Mouse (Mus musculus) thymus, adult 2 months (tissue): ENCODE results near the gene Spdef. TPM values are rescaled to one million over a fixed set of nuclear protein-coding genes. Genes with fewer than 3 reads are reported as not detected.

Experiments
- DNase-seq: peaks from one replicate; pipeline ENCODE4 v3.0.0; 2021
- H3K27ac ChIP-seq: fragments of 200-500 bp; 2 replicates; pipeline ENCODE4 v1.5.1; 2012; ENCODE audit warnings: low read length, control low read depth; ENCODE audit not compliant: control insufficient read depth, insufficient read depth
- H3K27me3 ChIP-seq: fragments of 200-500 bp; 2 replicates; pipeline ENCODE4 v1.6.1; 2012; ENCODE audit warnings: mild to moderate bottlenecking, low read length, moderate library complexity, mixed read lengths; ENCODE audit not compliant: control insufficient read depth, insufficient read depth
- H3K36me3 ChIP-seq: fragments of 200-500 bp; 2 replicates; pipeline ENCODE4 v1.6.1; 2012; ENCODE audit warnings: mild to moderate bottlenecking, low read length, moderate library complexity; ENCODE audit not compliant: control insufficient read depth, insufficient read depth
- H3K4me1 ChIP-seq: fragments of 200-500 bp; replicated peaks from 2 replicates; pipeline ENCODE4 v1.6.1; 2012; ENCODE audit warnings: low read length; ENCODE audit not compliant: control insufficient read depth, insufficient read depth
- H3K4me3 ChIP-seq: fragments of 200-500 bp; 2 replicates; pipeline ENCODE4 v1.5.1; 2012; ENCODE audit warnings: mild to moderate bottlenecking, low read length, control low read depth, moderate library complexity; ENCODE audit not compliant: control insufficient read depth, insufficient read depth
- CTCF ChIP-seq: fragments of 200-500 bp; IDR thresholded peaks from 2 replicates; pipeline ENCODE4 v1.5.1; 2012; ENCODE audit warnings: mild to moderate bottlenecking, control low read depth, low read length, moderate library complexity, borderline replicate concordance; ENCODE audit not compliant: control insufficient read depth, poor library complexity, insufficient read depth; ENCODE audit errors: extremely low read depth
- POLR2A ChIP-seq: fragments of 200-500 bp; IDR thresholded peaks from 2 replicates; pipeline ENCODE4 v1.6.1; 2012; ENCODE audit warnings: mild to moderate bottlenecking, low read length, control low read depth, moderate library complexity; ENCODE audit not compliant: control insufficient read depth, poor library complexity, insufficient read depth; ENCODE audit errors: extremely low read depth
- WGBS: fragments of 180-500 bp; shearing (Covaris S2); methylation state at CpG from one replicate; pipeline ENCODE4 v1.1.7; 2018; 5-methylcytosine and 5-hydroxymethylcytosine counted together
- polyA plus RNA-seq: library from polyadenylated mRNA; depleted of rRNA; stranded (reverse); fragments of >200 nt; gene quantifications from 2 replicates; pipeline ENCODE4 v1.2.3, GENCODE M21; 2012

The Spdef gene
- polyA plus RNA-seq, 1 experiment = 0.58 TPM

DNA sequence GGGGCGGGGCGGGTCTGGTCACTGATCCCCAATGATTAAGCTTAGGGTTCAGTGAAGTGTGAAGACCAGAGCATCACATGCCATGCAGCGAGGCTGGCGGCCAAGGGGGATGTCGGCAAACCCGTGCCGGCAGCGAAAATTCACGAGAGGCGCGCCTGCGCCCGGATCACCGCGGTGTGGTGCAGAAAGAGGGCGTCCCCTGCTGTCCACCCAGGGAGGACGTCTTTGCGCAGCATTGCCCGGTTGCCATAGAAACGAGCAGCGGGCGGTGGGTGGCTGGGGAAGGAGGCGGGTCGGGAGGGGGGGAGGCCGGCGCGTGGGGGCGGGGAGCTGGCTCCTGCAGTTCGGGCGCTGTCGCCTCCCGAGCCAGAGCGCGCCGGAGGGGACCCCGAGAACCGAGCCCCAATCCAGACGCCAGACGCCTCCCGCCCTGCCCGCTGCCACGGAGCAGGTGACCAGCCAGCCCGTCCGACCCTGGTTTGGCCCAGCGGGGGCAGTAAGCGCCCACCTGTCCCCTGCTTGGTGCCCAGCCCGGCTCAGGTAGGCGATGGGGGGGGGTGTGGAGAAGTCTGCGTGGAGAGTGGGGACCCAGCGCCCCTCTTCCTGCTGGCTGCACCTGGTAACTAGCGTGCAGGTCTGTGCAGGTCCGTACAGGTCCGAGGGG is 43.7 kb downstream of the Spdef start:
- no peak overlapping the region for H3K4me3 ChIP-seq
- no peak overlapping the region for H3K27ac ChIP-seq
- no peaks in the 10 kb centered on the region for H3K36me3 ChIP-seq
- TF ChIP-seq CTCF (no peak), POLR2A (no peak)
- peaks cover 6% of the 10 kb centered on the region; the same call in 1 of the 2 replicates for H3K4me1 ChIP-seq
- peaks cover 10% of the 10 kb centered on the region; the same call in 1 of the 2 replicates for H3K27me3 ChIP-seq
- DNase-seq = peak; percentile 27
- 2% methylated on average over 40 of the region's 53 CpGs for WGBS

DNA sequence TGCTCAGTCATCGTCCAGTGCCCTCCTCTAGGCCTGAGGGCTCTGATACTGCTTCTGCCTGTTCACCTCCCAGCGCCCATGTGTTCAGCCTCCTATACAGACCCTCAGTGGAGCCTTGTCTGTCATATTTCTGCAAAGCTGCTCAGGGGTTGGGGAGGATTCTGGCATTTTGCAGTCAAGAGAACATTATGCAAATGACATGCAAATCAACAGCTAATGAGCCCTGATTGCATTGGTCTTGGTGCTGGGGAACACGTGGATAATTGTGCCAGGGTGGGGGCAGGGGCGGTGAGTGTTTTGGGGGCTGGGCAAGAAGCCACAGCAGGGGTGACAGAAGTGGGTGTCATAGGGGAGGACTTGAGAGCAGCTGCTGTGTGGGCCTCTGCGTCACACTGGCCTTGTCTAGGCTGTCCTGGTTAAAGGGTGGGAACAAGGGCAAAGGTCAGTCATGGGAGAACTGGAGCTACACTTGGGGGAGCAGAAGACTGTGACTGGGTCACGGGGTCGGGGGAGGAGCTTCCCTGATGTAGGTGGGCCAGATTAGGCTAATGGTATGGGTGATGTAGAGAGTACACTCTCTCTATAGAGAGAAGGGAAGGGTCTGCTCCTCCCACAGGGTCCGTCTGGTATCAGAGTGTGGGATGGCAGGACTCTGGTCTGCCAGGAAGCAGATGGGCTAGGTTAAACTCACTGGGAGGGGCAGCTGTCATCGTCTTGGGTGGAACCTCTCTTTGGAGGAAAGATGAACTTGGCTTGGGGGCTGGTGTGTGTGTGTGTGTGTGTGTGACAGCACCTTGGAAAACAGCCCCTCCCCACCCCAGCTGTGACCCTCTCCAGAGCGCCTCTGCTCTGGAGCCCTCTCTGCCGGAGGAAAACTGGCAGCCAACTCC is 49.6 kb downstream of the Spdef start:
- Histone ChIP-seq H3K4me3 (no peak overlapping the region), H3K4me1 (no peaks in the 10 kb centered on the region), H3K27me3 (no peaks in the 10 kb centered on the region; the same call in 1 of the 2 replicates), H3K36me3 (no peaks in the 10 kb centered on the region), H3K27ac (no peak overlapping the region)
- TF ChIP-seq POLR2A = no peak
- no peak for TF ChIP-seq CTCF
- WGBS = 76% methylated on average over 11 of the region's 11 CpGs
- no peak for DNase-seq

DNA sequence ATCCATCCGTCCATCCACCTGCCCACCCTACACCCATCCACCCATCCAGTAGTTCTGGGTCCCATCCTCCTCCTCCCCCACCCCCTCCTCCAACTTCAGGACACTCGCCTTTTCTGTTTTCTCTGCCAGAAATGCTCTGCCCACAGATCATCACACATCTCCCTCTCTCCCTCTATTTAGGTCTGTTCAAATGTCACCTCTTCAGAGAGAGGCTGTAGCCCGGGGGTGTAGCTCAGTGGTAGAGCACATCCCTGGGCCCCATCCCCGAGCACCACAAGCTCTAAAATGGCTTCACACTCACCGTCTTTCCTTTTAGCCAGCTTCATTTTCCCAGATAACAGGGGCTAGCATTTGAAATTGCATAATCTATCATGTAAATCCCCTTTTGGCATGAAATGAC is 51.0 kb downstream of the Spdef start:
- TF ChIP-seq POLR2A (no peak), CTCF (no peak)
- DNase-seq = no peak
- Histone ChIP-seq H3K4me1 (no peaks in the 10 kb centered on the region), H3K27me3 (no peaks in the 10 kb centered on the region), H3K36me3 (no peaks in the 10 kb centered on the region), H3K27ac (no peak overlapping the region), H3K4me3 (no peak overlapping the region)
- 93% methylated on average over 5 of the region's 5 CpGs for WGBS

DNA sequence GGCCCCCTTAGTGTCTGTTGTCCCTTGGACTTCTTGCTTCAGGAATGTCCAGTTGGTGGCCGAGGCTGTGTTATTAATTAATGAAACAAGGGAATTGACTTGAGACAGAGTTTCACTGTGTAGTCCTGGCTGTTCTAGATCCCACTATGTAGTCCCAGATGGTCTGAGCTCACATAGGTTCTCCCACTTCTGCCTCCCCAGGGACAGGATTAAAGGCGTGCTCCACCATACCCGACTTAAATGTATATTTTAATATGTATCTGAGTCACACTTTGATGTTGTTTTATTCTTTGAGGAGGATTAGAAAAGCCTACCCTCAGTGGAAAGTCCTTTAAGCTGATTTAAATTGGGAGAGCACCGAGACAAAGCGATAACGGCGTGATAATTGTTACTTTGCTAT is 52.5 kb downstream of the Spdef start:
- Histone ChIP-seq H3K27me3 (no peaks in the 10 kb centered on the region), H3K27ac (no peak overlapping the region), H3K4me3 (no peak overlapping the region), H3K36me3 (no peaks in the 10 kb centered on the region), H3K4me1 (no peaks in the 10 kb centered on the region)
- TF ChIP-seq POLR2A (no peak), CTCF (no peak)
- 93% methylated on average over 7 of the region's 7 CpGs for WGBS
- no peak for DNase-seq

DNA sequence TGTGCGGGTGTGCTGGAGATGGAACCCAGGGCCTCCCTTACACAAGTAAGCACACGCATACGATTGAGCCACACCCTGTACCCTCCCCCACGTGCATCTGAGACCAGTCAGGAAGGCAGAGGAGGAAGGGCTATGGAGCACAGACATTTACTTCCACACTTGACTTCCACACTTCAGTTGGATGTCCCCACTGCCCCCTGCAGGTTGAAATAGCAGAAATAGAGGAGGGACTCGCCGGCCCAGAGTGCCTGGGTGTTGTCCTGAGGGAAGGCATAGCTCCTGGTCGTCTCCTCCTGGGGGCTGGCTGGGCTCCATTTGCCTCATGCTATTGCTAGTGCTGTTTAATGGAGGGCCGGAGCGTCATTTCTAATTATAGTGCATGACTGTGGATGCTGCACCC is 53.3 kb downstream of the Spdef start:
- no peak for DNase-seq
- 65% methylated on average over 9 of the region's 9 CpGs for WGBS

DNA sequence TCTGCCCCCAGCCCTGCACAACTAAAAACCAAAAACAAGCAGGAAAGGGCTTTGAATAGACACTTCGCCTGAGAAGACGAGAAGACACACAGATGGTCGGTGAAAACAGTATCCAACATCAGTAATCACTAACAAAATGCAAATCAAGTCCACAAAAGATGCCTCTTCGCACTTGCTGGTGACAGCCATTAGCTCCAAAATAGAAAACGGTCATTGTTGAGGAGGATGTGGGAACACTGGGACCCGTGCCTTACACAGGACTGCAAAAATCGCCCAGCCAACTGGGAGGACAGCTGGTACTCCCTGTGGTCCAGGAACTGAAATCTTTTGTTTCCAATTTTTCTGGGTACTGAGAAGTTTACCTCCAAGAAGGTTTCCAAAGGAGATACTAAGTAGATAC is 54.8 kb downstream of the Spdef start:
- no peaks in the 10 kb centered on the region for H3K27me3 ChIP-seq
- no peak for DNase-seq
- no peak for TF ChIP-seq CTCF
- TF ChIP-seq POLR2A = no peak
- H3K4me1 ChIP-seq = no peaks in the 10 kb centered on the region
- H3K4me3 ChIP-seq = no peak overlapping the region
- 90% methylated on average over 7 of the region's 7 CpGs for WGBS
- no peak overlapping the region for H3K27ac ChIP-seq
- H3K36me3 ChIP-seq = no peaks in the 10 kb centered on the region

More for the DNA sequence above, 53.3 kb downstream of the Spdef start:
- no peaks in the 10 kb centered on the region for H3K36me3 ChIP-seq
- TF ChIP-seq CTCF (no peak), POLR2A (no peak)
- no peak overlapping the region for H3K4me3 ChIP-seq
- no peaks in the 10 kb centered on the region for H3K27me3 ChIP-seq
- H3K4me1 ChIP-seq = no peaks in the 10 kb centered on the region
- no peak overlapping the region for H3K27ac ChIP-seq
